Mouse (Mus musculus): ENCODE results near the gene Krt82.

GRCm38 (mm10) chr15:101552188-101552587 is 1.7 kb upstream of the Krt82 start:
- TF ChIP-seq POLR2A (IDR thresholded peaks at IDR 0.05; ENCODE audit: insufficient read depth, low read depth, low read length) (no peak), CTCF (IDR thresholded peaks at IDR 0.05) (no peak), EP300 (IDR thresholded peaks at IDR 0.05; ENCODE audit: insufficient read depth, low read depth, low read length) (no peak)
